In the genomic region with DNA sequence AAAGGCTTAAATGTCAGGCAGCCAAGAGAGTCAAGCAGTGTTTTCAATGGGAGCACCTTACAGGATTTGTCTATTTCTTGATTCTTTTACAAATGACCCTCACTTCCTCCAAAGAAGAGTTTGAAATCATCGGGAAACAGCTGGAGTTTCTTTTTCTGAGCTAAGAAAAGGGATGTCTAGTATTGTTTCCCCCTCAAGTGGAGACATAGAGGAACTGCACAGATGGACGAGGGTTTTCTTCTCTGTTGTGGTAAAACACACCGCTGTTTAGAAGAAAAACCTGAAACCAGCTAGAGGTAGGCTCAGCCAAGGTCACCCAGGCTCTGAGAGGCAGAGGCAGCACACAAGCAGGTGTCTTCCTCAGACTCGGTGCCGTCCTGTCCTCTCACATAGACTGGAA, we compare ENCODE assay signal across 14 mouse cellular contexts. TPM values are rescaled to one million over a fixed set of nuclear protein-coding genes. Genes with fewer than 3 reads are reported as not detected.
A peak's percentile ranks its signal among the peaks of the same experiment; 100 is the strongest.
DNase-seq lines count a peak whose midpoint lies in the region; ATAC-seq and TF ChIP-seq lines count a peak whose summit lies in the region.
"Had no signal": no experiment of that assay in that cellular context is flagged by ENCODE, and none has a peak within 500 bp of the region (broad histone marks: within the 10 kb centered on the region; RNA-seq: fewer than 3 reads in every experiment).

No protein-coding gene starts in this region.

- no peaks in the 10 kb centered on the region for H3K9me3 ChIP-seq in hindbrain, postnatal 0 days (ENCODE audit: low read length)
- H3K9me3 ChIP-seq in hindbrain, embryonic 16.5 days (ENCODE audit: control insufficient read depth, low read length), result no peaks in the 10 kb centered on the region
- H3K9me3 ChIP-seq in megakaryocyte, embryonic 14.5 days, result no peaks in the 10 kb centered on the region
- H3K9me3 ChIP-seq in stomach, postnatal 0 days (ENCODE audit: control insufficient read depth, low read length), result no peaks in the 10 kb centered on the region
- H3K9me3 ChIP-seq: embryonic facial prominence, embryonic 12.5 days; liver, embryonic 13.5 days had no signal

- no peaks in the 10 kb centered on the region for H3K4me1 ChIP-seq in hindbrain, postnatal 0 days (ENCODE audit: insufficient read depth, low read length)
- no peaks in the 10 kb centered on the region for H3K4me1 ChIP-seq in hindbrain, embryonic 16.5 days (ENCODE audit: control insufficient read depth, insufficient read depth, low read depth, low read length)
- H3K4me1 ChIP-seq in megakaryocyte, embryonic 14.5 days, result no peaks in the 10 kb centered on the region
- no peaks in the 10 kb centered on the region for H3K4me1 ChIP-seq in stomach, postnatal 0 days (replicated peaks; ENCODE audit: control insufficient read depth, insufficient read depth)
- H3K4me1 ChIP-seq: embryonic facial prominence, embryonic 12.5 days; liver, embryonic 13.5 days had no signal

- peak; percentile 63 for DNase-seq in hindbrain, postnatal 0 days (ENCODE audit: low spot score)
- DNase-seq in ZHBTc4 (ENCODE audit: low read depth, low spot score), result peak; percentile 50
- no peak for DNase-seq in stomach, postnatal 0 days (ENCODE audit: low spot score)
- DNase-seq in ovary, adult 18-20 months (ENCODE audit: low spot score), result no peak
- DNase-seq: layer of hippocampus, adult 9-11 months; liver, embryonic 13.5 days; thymus, postnatal 14 days had no signal

- no peak overlapping the region for H3K9ac ChIP-seq in hindbrain, postnatal 0 days (replicated peaks; ENCODE audit: low read length)
- no peak overlapping the region for H3K9ac ChIP-seq in hindbrain, embryonic 16.5 days (ENCODE audit: low read depth, low read length)
- no peak overlapping the region for H3K9ac ChIP-seq in stomach, postnatal 0 days (ENCODE audit: low read length)
- H3K9ac ChIP-seq: embryonic facial prominence, embryonic 12.5 days; liver, embryonic 13.5 days had no signal

- H3K27ac ChIP-seq in hindbrain, postnatal 0 days, result no peak overlapping the region
- H3K27ac ChIP-seq in hindbrain, embryonic 16.5 days (ENCODE audit: low read depth, low read length), result no peak overlapping the region
- no peak overlapping the region for H3K27ac ChIP-seq in stomach, postnatal 0 days (replicated peaks)
- H3K27ac ChIP-seq: embryonic facial prominence, embryonic 12.5 days; liver, embryonic 13.5 days had no signal

- H3K4me2 ChIP-seq in hindbrain, postnatal 0 days (ENCODE audit: low read depth, low read length), result no peak overlapping the region
- no peak overlapping the region for H3K4me2 ChIP-seq in hindbrain, embryonic 16.5 days (ENCODE audit: low read length)
- H3K4me2 ChIP-seq in stomach, postnatal 0 days (replicated peaks; ENCODE audit: low read depth), result no peak overlapping the region
- H3K4me2 ChIP-seq: embryonic facial prominence, embryonic 12.5 days; liver, embryonic 13.5 days had no signal

- 34% methylated on average over 5 of the region's 5 CpGs for WGBS in hindbrain, postnatal 0 days
- 42% methylated on average over 5 of the region's 5 CpGs for WGBS in hindbrain, embryonic 16.5 days
- WGBS in stomach, postnatal 0 days, result 33% methylated on average over 5 of the region's 5 CpGs

- ATAC-seq in hindbrain, postnatal 0 days, result no peak
- no peak for ATAC-seq in hindbrain, embryonic 16.5 days
- ATAC-seq in megakaryocyte, adult 5-6 weeks (ENCODE audit: poor library complexity, severe bottlenecking), result no peak
- no peak for ATAC-seq in stomach, postnatal 0 days (ENCODE audit: low FRiP score, low TSS enrichment)
- ATAC-seq: midbrain, embryonic 16.5 days had no signal

- H3K27me3 ChIP-seq in hindbrain, postnatal 0 days (ENCODE audit: insufficient read depth, low read length), result no peaks in the 10 kb centered on the region
- H3K27me3 ChIP-seq in hindbrain, embryonic 16.5 days (replicated peaks; ENCODE audit: control insufficient read depth, insufficient read depth, low read length), result no peaks in the 10 kb centered on the region
- H3K27me3 ChIP-seq in megakaryocyte, embryonic 14.5 days (replicated peaks), result no peaks in the 10 kb centered on the region
- no peaks in the 10 kb centered on the region for H3K27me3 ChIP-seq in stomach, postnatal 0 days (ENCODE audit: control insufficient read depth, insufficient read depth, low read length)
- H3K27me3 ChIP-seq: embryonic facial prominence, embryonic 12.5 days; liver, embryonic 13.5 days had no signal

- no peaks in the 10 kb centered on the region for H3K36me3 ChIP-seq in hindbrain, postnatal 0 days (ENCODE audit: insufficient read depth, low read length)
- H3K36me3 ChIP-seq in hindbrain, embryonic 16.5 days (ENCODE audit: control insufficient read depth, insufficient read depth, low read length), result no peaks in the 10 kb centered on the region
- H3K36me3 ChIP-seq in megakaryocyte, embryonic 14.5 days (replicated peaks; ENCODE audit: low read length), result no peaks in the 10 kb centered on the region
- no peaks in the 10 kb centered on the region for H3K36me3 ChIP-seq in stomach, postnatal 0 days (ENCODE audit: control insufficient read depth, insufficient read depth, low read length)
- H3K36me3 ChIP-seq: embryonic facial prominence, embryonic 12.5 days; liver, embryonic 13.5 days had no signal

- no peak overlapping the region for H3K4me3 ChIP-seq in hindbrain, postnatal 0 days (ENCODE audit: low read length)
- no peak overlapping the region for H3K4me3 ChIP-seq in hindbrain, embryonic 16.5 days (ENCODE audit: low read length)
- peak overlapping the region; percentile 33 for H3K4me3 ChIP-seq in megakaryocyte, embryonic 14.5 days (replicated peaks)
- no peak overlapping the region for H3K4me3 ChIP-seq in stomach, postnatal 0 days (ENCODE audit: low read depth, low read length)
- H3K4me3 ChIP-seq: embryonic facial prominence, embryonic 12.5 days; liver, embryonic 13.5 days had no signal

- TF ChIP-seq CTCF in hindbrain, postnatal 0 days (IDR thresholded peaks at IDR 0.05; ENCODE audit: low read depth), result peak; percentile 78
- peak; percentile 76 for TF ChIP-seq CTCF in stomach, postnatal 0 days (IDR thresholded peaks at IDR 0.05; ENCODE audit: low read depth)

- no peak for TF ChIP-seq EP300 in stomach, postnatal 0 days (optimal IDR thresholded peaks at IDR 0.05)

RNA-seq across cellular contexts. Expression of a gene that starts 29.9 kb away (rescaled TPM):
- total RNA-seq in hindbrain, postnatal 0 days (2014; rRNA removed), result 0.25 and 0.58 TPM in 2 replicates
- polyA plus RNA-seq in hindbrain, postnatal 0 days (2015; fragmentation: Nextera tagmentation; extraction: Ambion mirVana), result 1.1 and 1.2 TPM in 2 replicates
- polyA plus RNA-seq in hindbrain, embryonic 16.5 days (2015; fragmentation: Nextera tagmentation; extraction: Ambion mirVana), result 0.73 and 0.95 TPM in 2 replicates
- not detected in 2 replicates for polyA plus RNA-seq in megakaryocyte, embryonic 14.5 days (2012; ENCODE audit: insufficient read depth, low replicate concordance)
- not detected in 2 replicates for total RNA-seq in megakaryocyte, adult 5-6 weeks (2015)
- total RNA-seq in megakaryocyte, adult 5-6 weeks (2017), result not detected in 2 replicates
- 0.85 and 1.2 TPM in 2 replicates for polyA plus RNA-seq in stomach, postnatal 0 days (2015; fragmentation: Nextera tagmentation; extraction: Ambion mirVana)
- total RNA-seq: hematopoietic stem cell, adult 5-6 weeks had no signal
- polyA plus RNA-seq: frontal cortex, adult 2 months had no signal

Comparison
In these comparisons a context has a peak if more than half of its experiments do, and no peak if none do; other contexts are left out.
1. DNase-seq: peak in hindbrain, postnatal 0 days (single experiment) and ZHBTc4 (single experiment); none in stomach, postnatal 0 days (single experiment) and ovary, adult 18-20 months (single experiment).